Mouse (Mus musculus) lung, adult 18-20 months (tissue): ENCODE measurements around the gene Dut.

Experiments used
- DNase-seq, 2 experiments: peaks; one replicate each; pipeline ENCODE4 v3.0.0; 2022; ENCODE audit warnings: mixed read lengths in 2 of 2

Dut gene

GRCm38 (mm10) chr2:125305671-125306070 lies 58.7 kb downstream of the Dut start:
- DNase-seq: no peak
